Mouse (Mus musculus): ENCODE data around the gene Vash2. TPM values are rescaled to one million over a fixed set of nuclear protein-coding genes. Genes with fewer than 3 reads are reported as not detected.

Vash2 gene
- total and polyA plus RNA-seq, 2 experiments from 2014 or later, result 46.1 to 48.8 TPM

- H3K9ac ChIP-seq (replicated peaks; ENCODE audit: low read length, poor library complexity, severe bottlenecking), result no peak overlapping the region
- H3K4me3 ChIP-seq (ENCODE audit: low read depth, low read length), result no peak overlapping the region
- H3K4me2 ChIP-seq (ENCODE audit: low read depth, low read length, poor library complexity, severe bottlenecking), result no peak overlapping the region
- H3K27ac ChIP-seq (ENCODE audit: low read depth, low read length), result no peak overlapping the region
- peaks cover 64% of the 10 kb centered on the region for H3K36me3 ChIP-seq (ENCODE audit: insufficient read depth, low read length)
- no peak for ATAC-seq (ENCODE audit: low FRiP score)
- no peaks in the 10 kb centered on the region for H3K9me3 ChIP-seq (ENCODE audit: low read length)
- no peaks in the 10 kb centered on the region for H3K4me1 ChIP-seq (ENCODE audit: insufficient read depth, low read length)
- no peak for TF ChIP-seq CTCF (IDR thresholded peaks at IDR 0.05)
- DNase-seq (ENCODE audit: low spot score), result no peak
- H3K27me3 ChIP-seq (ENCODE audit: insufficient read depth, low read length), result no peaks in the 10 kb centered on the region
- 95% methylated on average over 5 of the region's 5 CpGs for WGBS
Measured at GRCm38 (mm10) chr1:190958821-190959220, 20.3 kb downstream of the Vash2 start.

- Histone ChIP-seq H3K4me2 (ENCODE audit: low read depth, low read length, poor library complexity, severe bottlenecking) (no peak overlapping the region), H3K9me3 (ENCODE audit: low read length) (no peaks in the 10 kb centered on the region), H3K4me3 (ENCODE audit: low read depth, low read length) (no peak overlapping the region), H3K4me1 (ENCODE audit: insufficient read depth, low read length) (no peaks in the 10 kb centered on the region), H3K27ac (ENCODE audit: low read depth, low read length) (no peak overlapping the region), H3K36me3 (ENCODE audit: insufficient read depth, low read length) (peaks cover 66% of the 10 kb centered on the region), H3K27me3 (ENCODE audit: insufficient read depth, low read length) (no peaks in the 10 kb centered on the region), H3K9ac (replicated peaks; ENCODE audit: low read length, poor library complexity, severe bottlenecking) (no peak overlapping the region)
- WGBS, result 80% methylated on average over 3 of the region's 3 CpGs
- no peak for TF ChIP-seq CTCF (IDR thresholded peaks at IDR 0.05)
- no peak for ATAC-seq (ENCODE audit: low FRiP score)
- DNase-seq (ENCODE audit: low spot score), result no peak
Measured at GRCm38 (mm10) chr1:190953009-190953408, 26.1 kb downstream of the Vash2 start.

GRCm38 (mm10) chr1:190951014-190951413, 28.1 kb downstream of the Vash2 start:
- no peaks in the 10 kb centered on the region for H3K27me3 ChIP-seq (ENCODE audit: insufficient read depth, low read length)
- no peaks in the 10 kb centered on the region for H3K4me1 ChIP-seq (ENCODE audit: insufficient read depth, low read length)
- no peak for ATAC-seq (ENCODE audit: low FRiP score)
- H3K36me3 ChIP-seq (ENCODE audit: insufficient read depth, low read length), result peaks cover 65% of the 10 kb centered on the region
- no peak overlapping the region for H3K4me2 ChIP-seq (ENCODE audit: low read depth, low read length, poor library complexity, severe bottlenecking)
- no peaks in the 10 kb centered on the region for H3K9me3 ChIP-seq (ENCODE audit: low read length)
- DNase-seq (ENCODE audit: low spot score), result no peak
- 90% methylated on average over 5 of the region's 5 CpGs for WGBS
- no peak for TF ChIP-seq CTCF (IDR thresholded peaks at IDR 0.05)
- no peak overlapping the region for H3K27ac ChIP-seq (ENCODE audit: low read depth, low read length)
- H3K9ac ChIP-seq (replicated peaks; ENCODE audit: low read length, poor library complexity, severe bottlenecking), result no peak overlapping the region
- no peak overlapping the region for H3K4me3 ChIP-seq (ENCODE audit: low read depth, low read length)

- no peak overlapping the region for H3K9ac ChIP-seq (replicated peaks; ENCODE audit: low read length, poor library complexity, severe bottlenecking)
- H3K27me3 ChIP-seq (ENCODE audit: insufficient read depth, low read length), result no peaks in the 10 kb centered on the region
- no peak for ATAC-seq (ENCODE audit: low FRiP score)
- no peaks in the 10 kb centered on the region for H3K9me3 ChIP-seq (ENCODE audit: low read length)
- H3K27ac ChIP-seq (ENCODE audit: low read depth, low read length), result no peak overlapping the region
- H3K36me3 ChIP-seq (ENCODE audit: insufficient read depth, low read length), result peaks cover 62% of the 10 kb centered on the region
- 85% methylated on average over 17 of the region's 17 CpGs for WGBS
- no peak for TF ChIP-seq CTCF (IDR thresholded peaks at IDR 0.05)
- no peak overlapping the region for H3K4me3 ChIP-seq (ENCODE audit: low read depth, low read length)
- DNase-seq (ENCODE audit: low spot score), result peak; percentile 66
- no peak overlapping the region for H3K4me2 ChIP-seq (ENCODE audit: low read depth, low read length, poor library complexity, severe bottlenecking)
- H3K4me1 ChIP-seq (ENCODE audit: insufficient read depth, low read length), result no peaks in the 10 kb centered on the region
Measured at GRCm38 (mm10) chr1:190948846-190949245, 30.2 kb downstream of the Vash2 start.

GRCm38 (mm10) chr1:190948439-190948838, 30.7 kb downstream of the Vash2 start:
- no peak for TF ChIP-seq CTCF (IDR thresholded peaks at IDR 0.05)
- no peaks in the 10 kb centered on the region for H3K4me1 ChIP-seq (ENCODE audit: insufficient read depth, low read length)
- no peak overlapping the region for H3K4me2 ChIP-seq (ENCODE audit: low read depth, low read length, poor library complexity, severe bottlenecking)
- no peak overlapping the region for H3K4me3 ChIP-seq (ENCODE audit: low read depth, low read length)
- no peak overlapping the region for H3K27ac ChIP-seq (ENCODE audit: low read depth, low read length)
- H3K9me3 ChIP-seq (ENCODE audit: low read length), result no peaks in the 10 kb centered on the region
- 83% methylated on average over 7 of the region's 7 CpGs for WGBS
- no peak overlapping the region for H3K9ac ChIP-seq (replicated peaks; ENCODE audit: low read length, poor library complexity, severe bottlenecking)
- DNase-seq (ENCODE audit: low spot score), result peak; percentile 54
- H3K36me3 ChIP-seq (ENCODE audit: insufficient read depth, low read length), result peaks cover 60% of the 10 kb centered on the region
- ATAC-seq (ENCODE audit: low FRiP score), result no peak
- no peaks in the 10 kb centered on the region for H3K27me3 ChIP-seq (ENCODE audit: insufficient read depth, low read length)

GRCm38 (mm10) chr1:190947986-190948385, 31.1 kb downstream of the Vash2 start:
- Histone ChIP-seq H3K9me3 (ENCODE audit: low read length) (no peaks in the 10 kb centered on the region), H3K4me3 (ENCODE audit: low read depth, low read length) (no peak overlapping the region), H3K27ac (ENCODE audit: low read depth, low read length) (no peak overlapping the region), H3K36me3 (ENCODE audit: insufficient read depth, low read length) (peaks cover 60% of the 10 kb centered on the region), H3K4me1 (ENCODE audit: insufficient read depth, low read length) (no peaks in the 10 kb centered on the region), H3K27me3 (ENCODE audit: insufficient read depth, low read length) (no peaks in the 10 kb centered on the region), H3K9ac (replicated peaks; ENCODE audit: low read length, poor library complexity, severe bottlenecking) (no peak overlapping the region), H3K4me2 (ENCODE audit: low read depth, low read length, poor library complexity, severe bottlenecking) (no peak overlapping the region)
- no peak for TF ChIP-seq CTCF (IDR thresholded peaks at IDR 0.05)
- WGBS, result 72% methylated on average over 5 of the region's 5 CpGs
- DNase-seq (ENCODE audit: low spot score) (peak; percentile 26), ATAC-seq (ENCODE audit: low FRiP score) (no peak)
